Mouse (Mus musculus): ENCODE data around the gene Col2a1. TPM values are rescaled to one million over a fixed set of nuclear protein-coding genes. Genes with fewer than 3 reads are reported as not detected.

Col2a1 gene
- polyA plus RNA-seq, 1 experiment: 0.87 TPM

GRCm38 (mm10) chr15:97965311-97966045, 39.0 kb downstream of the Col2a1 start:
- H3K4me3 ChIP-seq (ENCODE audit: insufficient read depth, low read length): no peak overlapping the region
- TF ChIP-seq CTCF (IDR thresholded peaks at IDR 0.05; ENCODE audit: low read depth, low read length) (no peak), POLR2A (IDR thresholded peaks at IDR 0.05; ENCODE audit: borderline replicate concordance, low read depth, low read length) (no peak)
- H3K4me1 ChIP-seq (ENCODE audit: control insufficient read depth, insufficient read depth, low read length): peaks cover 3% of the 10 kb centered on the region; the same call in 1 of the 2 replicates
- no peak overlapping the region for H3K27ac ChIP-seq (ENCODE audit: insufficient read depth, low read depth, low read length)

- Histone ChIP-seq H3K4me3 (ENCODE audit: insufficient read depth, low read length) (peak overlapping the region; percentile 94), H3K4me1 (ENCODE audit: control insufficient read depth, insufficient read depth, low read length) (peaks cover 3% of the 10 kb centered on the region; the same call in 1 of the 2 replicates), H3K27ac (ENCODE audit: insufficient read depth, low read depth, low read length) (peak overlapping the region; percentile 17)
- TF ChIP-seq POLR2A (IDR thresholded peaks at IDR 0.05; ENCODE audit: borderline replicate concordance, low read depth, low read length) (no peak), CTCF (IDR thresholded peaks at IDR 0.05; ENCODE audit: low read depth, low read length) (no peak)
Measured at GRCm38 (mm10) chr15:97964836-97965187, 39.7 kb downstream of the Col2a1 start.

GRCm38 (mm10) chr15:97963989-97964835, 40.3 kb downstream of the Col2a1 start, which contains the start of gene Tmem106c:
Tmem106c (plus strand) TSS chr15:97964200.
- peak within 1 kb of the TSS; percentile 94 for H3K4me3 ChIP-seq (ENCODE audit: insufficient read depth, low read length)
- no peak for TF ChIP-seq POLR2A (IDR thresholded peaks at IDR 0.05; ENCODE audit: borderline replicate concordance, low read depth, low read length)
- peak; percentile 48; the same call in 1 of the 2 replicates for TF ChIP-seq CTCF (IDR thresholded peaks at IDR 0.05; ENCODE audit: low read depth, low read length)
- H3K27ac ChIP-seq (ENCODE audit: insufficient read depth, low read depth, low read length): peak within 1 kb of the TSS; percentile 51
- H3K4me1 ChIP-seq (ENCODE audit: control insufficient read depth, insufficient read depth, low read length): peaks cover 3% of the 10 kb centered on the region; the same call in 1 of the 2 replicates

- TF ChIP-seq CTCF (IDR thresholded peaks at IDR 0.05; ENCODE audit: low read depth, low read length) (no peak), POLR2A (IDR thresholded peaks at IDR 0.05; ENCODE audit: borderline replicate concordance, low read depth, low read length) (no peak)
Measured at GRCm38 (mm10) chr15:97963329-97963988, 41.0 kb downstream of the Col2a1 start.

GRCm38 (mm10) chr15:97956416-97956815, 48.1 kb downstream of the Col2a1 start:
- H3K4me3 ChIP-seq (ENCODE audit: insufficient read depth, low read length): no peak overlapping the region
- no peaks in the 10 kb centered on the region for H3K4me1 ChIP-seq (ENCODE audit: control insufficient read depth, insufficient read depth, low read length)
- H3K27ac ChIP-seq (ENCODE audit: insufficient read depth, low read depth, low read length): no peak overlapping the region
- no peak for TF ChIP-seq POLR2A (IDR thresholded peaks at IDR 0.05; ENCODE audit: borderline replicate concordance, low read depth, low read length)
- TF ChIP-seq CTCF (IDR thresholded peaks at IDR 0.05; ENCODE audit: low read depth, low read length): no peak

More at GRCm38 (mm10) chr15:97963329-97963988, 41.0 kb downstream of the Col2a1 start:
- peak overlapping the region; percentile 7; the same call in 1 of the 2 replicates for H3K27ac ChIP-seq (ENCODE audit: insufficient read depth, low read depth, low read length)
- peak overlapping the region; percentile 63 for H3K4me3 ChIP-seq (ENCODE audit: insufficient read depth, low read length)
- peaks cover 3% of the 10 kb centered on the region; the same call in 1 of the 2 replicates for H3K4me1 ChIP-seq (ENCODE audit: control insufficient read depth, insufficient read depth, low read length)

GRCm38 (mm10) chr15:97955742-97956141, 48.8 kb downstream of the Col2a1 start:
- no peaks in the 10 kb centered on the region for H3K4me1 ChIP-seq (ENCODE audit: control insufficient read depth, insufficient read depth, low read length)
- TF ChIP-seq CTCF (IDR thresholded peaks at IDR 0.05; ENCODE audit: low read depth, low read length): no peak
- no peak for TF ChIP-seq POLR2A (IDR thresholded peaks at IDR 0.05; ENCODE audit: borderline replicate concordance, low read depth, low read length)
- no peak overlapping the region for H3K27ac ChIP-seq (ENCODE audit: insufficient read depth, low read depth, low read length)
- H3K4me3 ChIP-seq (ENCODE audit: insufficient read depth, low read length): no peak overlapping the region

GRCm38 (mm10) chr15:97955286-97955685, 49.2 kb downstream of the Col2a1 start:
- Histone ChIP-seq H3K27ac (ENCODE audit: insufficient read depth, low read depth, low read length) (no peak overlapping the region), H3K4me1 (ENCODE audit: control insufficient read depth, insufficient read depth, low read length) (no peaks in the 10 kb centered on the region), H3K4me3 (ENCODE audit: insufficient read depth, low read length) (no peak overlapping the region)
- TF ChIP-seq POLR2A (IDR thresholded peaks at IDR 0.05; ENCODE audit: borderline replicate concordance, low read depth, low read length) (no peak), CTCF (IDR thresholded peaks at IDR 0.05; ENCODE audit: low read depth, low read length) (no peak)

GRCm38 (mm10) chr15:97954671-97955070, 49.8 kb downstream of the Col2a1 start:
- no peaks in the 10 kb centered on the region for H3K4me1 ChIP-seq (ENCODE audit: control insufficient read depth, insufficient read depth, low read length)
- H3K27ac ChIP-seq (ENCODE audit: insufficient read depth, low read depth, low read length): no peak overlapping the region
- no peak overlapping the region for H3K4me3 ChIP-seq (ENCODE audit: insufficient read depth, low read length)
- no peak for TF ChIP-seq POLR2A (IDR thresholded peaks at IDR 0.05; ENCODE audit: borderline replicate concordance, low read depth, low read length)
- TF ChIP-seq CTCF (IDR thresholded peaks at IDR 0.05; ENCODE audit: low read depth, low read length): no peak

GRCm38 (mm10) chr15:97952889-97953189, 51.7 kb downstream of the Col2a1 start:
- Histone ChIP-seq H3K27ac (ENCODE audit: insufficient read depth, low read depth, low read length) (no peak overlapping the region), H3K4me3 (ENCODE audit: insufficient read depth, low read length) (no peak overlapping the region), H3K4me1 (ENCODE audit: control insufficient read depth, insufficient read depth, low read length) (no peaks in the 10 kb centered on the region)
- TF ChIP-seq POLR2A (IDR thresholded peaks at IDR 0.05; ENCODE audit: borderline replicate concordance, low read depth, low read length) (no peak), CTCF (IDR thresholded peaks at IDR 0.05; ENCODE audit: low read depth, low read length) (no peak)

Data from bone marrow macrophage, adult 2 months (primary cell).